Mouse (Mus musculus) embryonic facial prominence, embryonic 10.5 days (tissue): Measurements from ENCODE around the gene Ift81. TPM values are rescaled to one million over a fixed set of nuclear protein-coding genes. Genes with fewer than 3 reads are reported as not detected.

Experiments
- DNase-seq: peaks from one replicate; pipeline ENCODE4 v3.0.0-alpha.2; 2017; ENCODE audit warnings: low spot score
- H3K27ac ChIP-seq: fragments of 300-500 bp; sonication (generic); replicated peaks from 2 replicates; pipeline ENCODE4 v1.5.1; 2016; ENCODE audit warnings: mild to moderate bottlenecking
- H3K27me3 ChIP-seq: fragments of 300-500 bp; sonication (generic); replicated peaks from 2 replicates; pipeline ENCODE4 v1.6.1; 2016; ENCODE audit warnings: low read depth, mild to moderate bottlenecking; ENCODE audit not compliant: poor library complexity, severe bottlenecking
- H3K36me3 ChIP-seq: fragments of 300-500 bp; sonication (generic); replicated peaks from 2 replicates; pipeline ENCODE4 v1.6.1; 2016; ENCODE audit warnings: mild to moderate bottlenecking, moderate library complexity
- H3K4me1 ChIP-seq: fragments of 300-500 bp; sonication (generic); 2 replicates; pipeline ENCODE4 v1.6.1; 2016
- H3K4me3 ChIP-seq: fragments of 300-500 bp; sonication (generic); 2 replicates; pipeline ENCODE4 v1.5.1; 2016; ENCODE audit warnings: mild to moderate bottlenecking, moderate library complexity
- H3K9me3 ChIP-seq: fragments of 300-500 bp; sonication (generic); 2 replicates; pipeline ENCODE4 v1.6.1; 2016; ENCODE audit warnings: mild to moderate bottlenecking
- WGBS: fragments of 180-500 bp; shearing (Covaris S2); methylation state at CpG from one replicate; pipeline ENCODE4 v1.1.7; 2016; 5-methylcytosine and 5-hydroxymethylcytosine counted together
- polyA plus RNA-seq: library from polyadenylated mRNA; unstranded; fragments of >200 nt; fragmentation: Nextera tagmentation; extraction: Ambion mirVana; gene quantifications from 2 replicates; pipeline ENCODE4 v1.2.1, GENCODE M21; 2016

The Ift81 gene
- polyA plus RNA-seq, 1 experiment from 2014 or later: 50.2 TPM

DNA sequence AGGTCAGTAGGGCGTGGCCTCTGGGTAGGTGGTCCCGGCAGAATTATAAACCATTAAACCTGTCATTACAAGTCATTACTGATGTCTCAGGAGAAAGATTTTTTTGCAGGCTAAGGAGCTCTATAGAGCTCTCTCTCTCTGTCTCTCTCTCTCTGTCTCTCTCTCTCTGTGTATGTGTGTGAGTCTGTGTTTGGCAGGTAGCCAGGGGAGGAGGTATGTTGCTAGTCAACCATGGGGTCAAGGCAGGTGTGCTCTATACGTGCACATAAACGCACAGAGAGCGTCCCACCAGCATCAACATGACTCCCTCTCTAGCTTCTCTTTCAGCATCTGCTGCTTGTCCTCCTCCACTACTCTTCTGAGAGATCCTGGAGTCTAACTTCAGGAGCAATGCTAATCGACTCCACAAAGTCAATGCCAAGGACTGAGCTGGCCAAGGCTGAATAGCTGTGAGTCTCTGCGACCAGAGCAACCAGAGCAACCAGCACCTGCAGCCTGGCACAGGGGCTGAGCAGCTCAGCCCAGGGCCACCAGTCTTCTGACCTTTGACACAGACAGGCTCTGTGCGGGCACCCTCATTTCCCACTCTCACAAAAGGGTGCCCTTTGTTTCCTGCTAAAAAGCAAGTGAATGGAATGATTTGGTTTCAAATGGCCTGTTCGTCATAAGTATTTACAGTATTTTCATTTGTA is 84.3 kb downstream of the Ift81 start:
- 86% methylated on average over 9 of the region's 9 CpGs for WGBS

GRCm38 (mm10) chr5:122529316-122529715 is 85.0 kb downstream of the Ift81 start:
- Histone ChIP-seq H3K36me3 (peaks cover 15% of the 10 kb centered on the region), H3K27ac (peak overlapping the region; percentile 84), H3K4me1 (peaks cover 55% of the 10 kb centered on the region), H3K4me3 (no peak overlapping the region), H3K27me3 (no peaks in the 10 kb centered on the region), H3K9me3 (no peaks in the 10 kb centered on the region)
- peak; percentile 21 for DNase-seq
- WGBS: 69% methylated on average over 3 of the region's 3 CpGs

More for the DNA sequence above, 84.3 kb downstream of the Ift81 start:
- Histone ChIP-seq H3K36me3 (peaks cover 15% of the 10 kb centered on the region), H3K4me1 (peaks cover 49% of the 10 kb centered on the region), H3K4me3 (no peak overlapping the region), H3K27me3 (no peaks in the 10 kb centered on the region), H3K27ac (peak overlapping the region; percentile 84), H3K9me3 (no peaks in the 10 kb centered on the region)
- DNase-seq: no peak

DNA sequence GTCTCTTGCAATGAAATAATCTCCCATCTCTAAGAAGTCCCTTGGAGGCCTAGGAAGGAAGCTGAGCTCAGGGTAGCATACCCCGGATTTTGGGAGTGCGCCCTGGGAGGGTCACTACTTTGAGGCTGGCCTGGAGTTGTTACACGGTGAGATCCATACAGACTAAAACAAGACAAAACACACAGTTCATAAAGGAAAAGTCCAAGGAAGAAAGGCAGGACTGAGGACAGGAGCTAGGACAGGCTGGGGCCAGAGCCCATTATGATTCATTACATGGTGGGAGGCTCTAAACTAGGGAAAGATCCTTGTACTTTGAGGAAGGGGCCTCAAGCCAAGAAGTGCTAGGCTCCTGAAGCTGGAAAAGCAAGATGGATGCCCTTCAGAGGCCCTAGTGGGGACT is 85.7 kb downstream of the Ift81 start:
- 69% methylated on average over 3 of the region's 3 CpGs for WGBS
- DNase-seq: peak; percentile 19
- Histone ChIP-seq H3K4me1 (peaks cover 57% of the 10 kb centered on the region), H3K27me3 (no peaks in the 10 kb centered on the region), H3K27ac (peak overlapping the region; percentile 84), H3K4me3 (no peak overlapping the region), H3K36me3 (peaks cover 15% of the 10 kb centered on the region), H3K9me3 (no peaks in the 10 kb centered on the region)

DNA sequence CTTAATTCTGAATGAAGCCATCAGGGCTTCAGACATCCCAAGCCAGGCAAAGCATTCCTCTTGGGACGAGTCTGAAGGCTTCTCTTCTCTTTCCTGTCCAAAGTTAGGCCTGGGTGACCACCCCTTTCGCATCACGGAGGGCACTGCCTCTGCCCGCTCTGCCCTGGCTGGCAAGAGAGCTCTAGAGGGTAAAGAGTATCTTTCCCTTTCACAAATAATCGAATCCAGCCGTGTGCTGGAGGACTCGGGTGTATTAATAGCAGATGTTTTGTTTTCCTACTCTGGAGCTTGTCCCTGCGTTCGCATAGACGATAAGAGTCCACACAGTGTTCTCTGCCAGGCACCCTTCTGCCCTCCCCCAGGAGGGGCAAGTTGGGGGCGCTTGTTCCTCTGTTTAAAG is 86.6 kb downstream of the Ift81 start:
- Histone ChIP-seq H3K27ac (peak overlapping the region; percentile 84), H3K4me1 (peaks cover 57% of the 10 kb centered on the region), H3K4me3 (peak overlapping the region; percentile 35; the same call in 1 of the 2 replicates), H3K36me3 (peaks cover 15% of the 10 kb centered on the region), H3K9me3 (no peaks in the 10 kb centered on the region), H3K27me3 (no peaks in the 10 kb centered on the region)
- DNase-seq: peak; percentile 58
- whole genome bisulfite sequencing: 26% methylated on average over 11 of the region's 11 CpGs

DNA sequence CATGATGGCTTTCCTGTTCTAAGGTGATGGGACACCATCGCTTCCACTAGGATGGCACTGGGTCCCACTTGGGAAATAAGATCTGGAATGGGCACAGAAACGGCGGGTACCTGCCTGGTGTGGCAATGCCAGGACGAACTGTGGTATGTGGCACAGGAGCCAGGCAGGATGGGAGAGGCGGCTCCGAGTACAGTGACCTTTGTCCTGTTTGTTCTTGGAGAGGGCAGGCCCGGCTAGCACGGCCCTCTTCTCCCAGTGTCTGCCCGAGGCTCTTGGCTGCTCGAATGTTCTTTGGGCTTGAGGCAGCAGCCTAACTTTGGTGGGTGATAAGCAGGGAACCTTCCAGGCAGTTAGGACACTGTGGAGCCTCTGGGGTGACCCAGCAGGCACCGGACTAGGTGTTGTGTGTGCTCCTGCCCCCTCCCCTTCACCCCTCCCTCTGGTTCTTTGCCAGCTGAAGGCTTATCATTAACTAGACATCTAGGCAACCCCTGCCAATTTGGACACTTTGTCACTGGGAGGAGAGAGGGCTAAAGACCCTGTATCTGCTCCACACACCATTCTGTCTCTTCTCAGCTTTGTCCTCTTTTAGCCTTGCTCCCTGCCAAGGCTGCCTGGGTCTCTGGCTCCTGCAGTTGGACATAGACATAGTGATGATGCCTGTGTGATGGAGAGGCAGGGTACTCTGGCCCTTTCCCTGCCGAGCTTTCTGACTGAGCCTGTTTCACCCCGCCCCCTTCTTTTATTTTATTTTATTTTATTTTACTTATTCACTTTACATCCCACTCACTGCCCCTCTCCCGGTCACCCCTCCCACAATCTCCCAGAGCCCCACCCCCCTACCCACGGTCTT is 87.2 kb downstream of the Ift81 start:
- peaks cover 12% of the 10 kb centered on the region for H3K36me3 ChIP-seq
- no peaks in the 10 kb centered on the region for H3K27me3 ChIP-seq
- no peak for DNase-seq
- H3K4me3 ChIP-seq: peak overlapping the region; percentile 35; the same call in 1 of the 2 replicates
- 65% methylated on average over 15 of the region's 15 CpGs for WGBS
- H3K27ac ChIP-seq: peak overlapping the region; percentile 84
- no peaks in the 10 kb centered on the region for H3K9me3 ChIP-seq
- peaks cover 57% of the 10 kb centered on the region for H3K4me1 ChIP-seq

- Histone ChIP-seq H3K4me1 (peaks cover 57% of the 10 kb centered on the region), H3K9me3 (no peaks in the 10 kb centered on the region), H3K27ac (peak overlapping the region; percentile 84), H3K4me3 (no peak overlapping the region), H3K27me3 (no peaks in the 10 kb centered on the region), H3K36me3 (peaks cover 7% of the 10 kb centered on the region)
- 94% methylated on average over 9 of the region's 9 CpGs for WGBS
- no peak for DNase-seq
Observed at GRCm38 (mm10) chr5:122526405-122526804, 87.9 kb downstream of the Ift81 start.

- Histone ChIP-seq H3K27ac (0 out of 2 replicates have a peak overlapping the region, but pooled peaks have one; percentile 20), H3K4me3 (no peak overlapping the region), H3K9me3 (no peaks in the 10 kb centered on the region), H3K27me3 (no peaks in the 10 kb centered on the region), H3K36me3 (peaks cover 5% of the 10 kb centered on the region; the same call in 1 of the 2 replicates), H3K4me1 (peaks cover 64% of the 10 kb centered on the region)
- no peak for DNase-seq
- 86% methylated on average over 14 of the region's 14 CpGs for WGBS
Observed at GRCm38 (mm10) chr5:122525238-122525931, 88.9 kb downstream of the Ift81 start.

GRCm38 (mm10) chr5:122524854-122525237 is 89.5 kb downstream of the Ift81 start:
- H3K4me1 ChIP-seq: peaks cover 59% of the 10 kb centered on the region
- H3K27me3 ChIP-seq: no peaks in the 10 kb centered on the region
- WGBS: 92% methylated on average over 4 of the region's 4 CpGs
- no peak for DNase-seq
- peak overlapping the region; percentile 59; the same call in 1 of the 2 replicates for H3K27ac ChIP-seq
- H3K36me3 ChIP-seq: peaks cover 5% of the 10 kb centered on the region; the same call in 1 of the 2 replicates
- H3K9me3 ChIP-seq: no peaks in the 10 kb centered on the region
- no peak overlapping the region for H3K4me3 ChIP-seq

GRCm38 (mm10) chr5:122524244-122524643 is 90.1 kb downstream of the Ift81 start:
- no peaks in the 10 kb centered on the region for H3K27me3 ChIP-seq
- 0 out of 2 replicates have a peak overlapping the region, but pooled peaks have one; percentile 59 for H3K27ac ChIP-seq
- 76% methylated on average over 3 of the region's 3 CpGs for WGBS
- H3K9me3 ChIP-seq: no peaks in the 10 kb centered on the region
- DNase-seq: no peak
- peaks cover 55% of the 10 kb centered on the region for H3K4me1 ChIP-seq
- no peak overlapping the region for H3K4me3 ChIP-seq
- H3K36me3 ChIP-seq: peaks cover 5% of the 10 kb centered on the region; the same call in 1 of the 2 replicates

GRCm38 (mm10) chr5:122521130-122521473 is 93.2 kb downstream of the Ift81 start:
- Histone ChIP-seq H3K4me1 (peaks cover 47% of the 10 kb centered on the region), H3K36me3 (0 out of 2 replicates have a peak, but pooled peaks cover 2% of the 10 kb centered on the region), H3K4me3 (no peak overlapping the region), H3K27me3 (no peaks in the 10 kb centered on the region; the same call in 1 of the 2 replicates), H3K9me3 (no peaks in the 10 kb centered on the region), H3K27ac (no peak overlapping the region)
- WGBS: 52% methylated on average over 3 of the region's 3 CpGs
- DNase-seq: no peak

- H3K9me3 ChIP-seq: no peaks in the 10 kb centered on the region
- no peak overlapping the region for H3K4me3 ChIP-seq
- H3K27ac ChIP-seq: no peak overlapping the region
- peaks cover 44% of the 10 kb centered on the region for H3K4me1 ChIP-seq
- WGBS: 64% methylated on average over 23 of the region's 23 CpGs
- H3K27me3 ChIP-seq: no peaks in the 10 kb centered on the region; the same call in 1 of the 2 replicates
- H3K36me3 ChIP-seq: no peaks in the 10 kb centered on the region
- DNase-seq: no peak
Observed at GRCm38 (mm10) chr5:122520254-122521129, 93.8 kb downstream of the Ift81 start.
